Mouse (Mus musculus) megakaryocyte-erythroid progenitor cell, adult 5-6 weeks (primary cell): ENCODE results near the gene Serinc1. TPM values are rescaled to one million over a fixed set of nuclear protein-coding genes. Genes with fewer than 3 reads are reported as not detected.
"Not testable (repeated sequence)": the region's sequence is repeated elsewhere in the genome, so short reads cannot be mapped to it uniquely, and the experiment has no call there.

Source experiments
- ATAC-seq: replicated peaks from 2 replicates; pipeline ENCODE4 v1.8.0; 2016; ENCODE audit warnings: mild to moderate bottlenecking, inconsistent platforms; ENCODE audit not compliant: severe bottlenecking, poor library complexity, low FRiP score, low TSS enrichment
- total RNA-seq, 2 experiments: library from RNA; stranded (forward) in 1 of 2; stranded (reverse) in 1 of 2; fragments of 200-1000, 215-1000 nt in 1 of 2; fragments of >200 nt in 1 of 2; fragmentation: Nextera tagmentation in 1 of 2; gene quantifications; 2 replicates each; pipeline ENCODE4 v1.2.3; 2014 to 2017

The Serinc1 gene
- 38.5 and 50.6 TPM in 2 replicates for total RNA-seq (2014; fragmentation: Nextera tagmentation)
- 67.5 and 73.9 TPM in 2 replicates for total RNA-seq (2017)

DNA sequence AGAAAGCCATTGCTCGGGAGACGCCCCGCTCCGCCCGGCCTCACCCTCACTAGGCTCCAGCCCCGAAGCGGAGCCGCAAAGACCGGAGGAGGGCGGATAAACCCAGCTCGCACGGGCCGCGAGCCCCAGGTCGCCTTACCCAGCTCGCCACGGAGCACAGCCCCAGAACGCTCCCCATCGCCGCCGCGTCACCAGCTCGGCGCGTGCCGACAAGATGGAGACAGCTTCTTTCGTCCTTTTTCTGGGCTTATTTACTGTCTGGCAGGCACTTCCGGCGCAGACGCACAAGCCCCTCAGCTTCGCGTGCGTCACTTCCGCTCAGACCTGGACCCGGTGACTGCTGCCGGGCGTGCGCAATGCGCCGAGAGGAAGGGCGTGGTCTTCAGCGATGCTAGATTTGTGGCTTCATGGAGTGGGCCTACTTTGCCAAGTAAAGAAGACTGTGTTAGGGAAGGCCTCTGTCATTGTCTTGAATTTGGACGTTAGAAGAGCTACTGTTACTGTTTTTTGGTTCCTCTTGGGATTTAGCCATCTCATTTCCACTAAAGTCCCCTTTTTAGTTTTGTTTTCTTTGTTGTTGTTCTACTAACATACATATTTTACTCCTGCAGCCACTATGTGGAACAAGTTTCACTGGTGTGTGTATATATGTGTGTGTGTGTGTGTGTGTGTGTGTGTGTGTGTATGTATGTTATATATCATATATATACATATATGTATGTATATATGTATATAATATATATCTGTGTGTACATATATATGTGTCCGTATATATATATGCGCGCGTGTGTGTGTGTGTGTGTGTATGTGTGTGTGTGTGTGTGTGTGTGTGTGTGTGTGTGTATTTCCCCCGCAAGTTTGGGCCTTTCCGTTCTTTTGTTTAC, at the start of gene Serinc1:
TSS of gene Serinc1 (minus strand) at position 313 of the 884 bp plus-strand sequence.
- peak; percentile 99 for ATAC-seq

DNA sequence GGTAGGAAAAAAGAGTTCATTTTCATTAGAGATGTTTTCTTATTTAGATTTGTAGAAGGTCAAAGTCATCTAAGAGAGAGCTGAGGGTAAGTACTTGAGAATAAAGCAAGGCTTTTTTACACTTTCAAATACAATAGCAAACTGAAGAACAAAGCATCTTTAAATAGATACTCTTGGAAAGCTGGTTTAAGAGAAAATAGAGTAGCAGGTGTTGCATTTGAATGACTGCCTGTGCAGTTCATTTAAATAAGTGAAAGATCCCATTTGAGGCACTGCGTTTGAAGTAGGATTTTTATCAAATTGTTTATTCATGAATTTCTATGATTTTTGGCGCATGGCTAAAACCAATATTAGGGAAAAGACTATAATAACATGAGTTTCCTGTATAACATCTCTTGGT, 44.4 kb upstream of the Serinc1 start:
- no peak for ATAC-seq

DNA sequence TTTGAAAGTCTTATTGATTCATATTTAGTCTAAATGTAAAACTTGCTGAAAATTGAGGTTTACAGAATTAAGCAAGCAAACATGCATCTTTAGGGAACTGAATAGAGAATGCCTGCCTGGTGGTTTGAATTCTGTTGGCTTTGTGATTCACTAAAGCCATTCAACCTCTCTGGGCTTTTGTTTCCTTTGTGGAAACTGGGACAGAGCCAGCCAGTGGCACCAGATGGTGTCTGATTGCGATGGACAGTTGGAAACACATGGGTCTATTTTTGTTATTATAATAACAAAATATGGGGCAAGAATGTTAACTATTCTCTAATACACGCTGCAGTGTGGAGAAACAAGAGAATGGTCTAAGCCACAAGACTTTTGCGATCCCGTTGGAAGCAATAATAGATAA, 39.8 kb upstream of the Serinc1 start:
- ATAC-seq = no peak

DNA sequence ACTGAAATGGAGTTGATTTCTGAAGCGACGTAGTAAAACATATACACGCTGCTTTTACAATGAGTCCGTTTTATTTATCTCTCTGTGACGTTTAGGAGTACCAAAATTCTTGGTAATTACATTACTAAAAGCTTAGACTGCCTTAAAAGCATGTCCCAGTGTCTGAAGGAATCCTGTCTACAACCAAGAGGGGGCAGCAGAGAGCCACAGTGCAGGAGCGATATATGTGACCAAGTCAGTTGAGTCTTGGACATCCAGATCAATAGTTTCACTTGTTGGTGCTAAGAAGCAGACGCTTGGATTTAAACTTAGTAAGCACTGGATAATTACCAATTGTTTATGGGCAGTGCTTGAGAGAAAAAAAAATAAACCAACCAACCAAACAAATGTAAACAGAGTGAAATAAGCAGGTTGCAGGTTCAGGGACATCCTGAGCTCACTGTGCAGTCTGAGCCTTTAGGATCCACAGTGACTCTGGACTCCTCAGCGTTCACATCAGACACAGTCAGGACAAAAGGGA, 38.9 kb upstream of the Serinc1 start:
- ATAC-seq = peak; percentile 89

DNA sequence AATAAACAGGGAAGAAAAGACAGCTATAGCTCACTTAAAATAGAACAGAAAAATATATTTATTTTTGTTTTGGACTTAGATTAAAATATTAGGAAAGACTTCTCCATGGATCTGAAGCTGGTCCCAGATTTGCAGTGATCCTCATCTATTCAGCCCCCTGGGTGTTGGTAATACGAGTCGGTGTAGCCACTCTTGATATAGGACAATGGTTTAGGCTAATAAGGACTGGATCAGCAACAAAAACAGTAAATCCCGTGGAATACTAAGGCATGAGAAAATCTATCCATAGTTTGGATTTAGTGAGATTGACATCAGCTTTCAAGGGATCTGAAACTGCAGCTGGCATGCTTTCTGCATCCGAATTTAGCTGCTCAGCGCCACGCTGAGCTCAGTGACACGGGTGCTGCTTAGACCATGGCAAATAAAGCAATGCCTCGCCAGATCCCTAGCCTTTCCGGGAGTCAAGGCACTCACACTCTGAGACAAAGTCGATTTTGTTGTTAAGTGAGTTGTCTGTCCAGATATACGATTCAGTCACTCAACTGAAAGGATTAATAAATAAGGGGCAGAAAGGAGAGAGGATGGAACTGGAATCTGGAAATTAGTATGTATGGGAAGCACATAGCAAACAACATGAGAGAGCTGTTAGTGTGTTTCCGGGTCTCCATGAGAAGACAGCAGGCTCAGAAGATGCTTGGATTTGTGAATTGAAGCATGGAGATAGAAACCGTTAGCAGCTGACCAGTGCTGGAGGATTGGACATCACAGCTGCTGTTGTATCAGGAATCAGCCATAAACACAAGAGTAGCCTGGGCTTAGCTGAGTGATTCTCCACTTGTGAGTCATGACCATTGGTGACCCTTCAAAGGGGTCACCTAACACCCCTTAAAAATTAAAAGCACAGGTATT, 36.9 kb upstream of the Serinc1 start:
- ATAC-seq = no peak

DNA sequence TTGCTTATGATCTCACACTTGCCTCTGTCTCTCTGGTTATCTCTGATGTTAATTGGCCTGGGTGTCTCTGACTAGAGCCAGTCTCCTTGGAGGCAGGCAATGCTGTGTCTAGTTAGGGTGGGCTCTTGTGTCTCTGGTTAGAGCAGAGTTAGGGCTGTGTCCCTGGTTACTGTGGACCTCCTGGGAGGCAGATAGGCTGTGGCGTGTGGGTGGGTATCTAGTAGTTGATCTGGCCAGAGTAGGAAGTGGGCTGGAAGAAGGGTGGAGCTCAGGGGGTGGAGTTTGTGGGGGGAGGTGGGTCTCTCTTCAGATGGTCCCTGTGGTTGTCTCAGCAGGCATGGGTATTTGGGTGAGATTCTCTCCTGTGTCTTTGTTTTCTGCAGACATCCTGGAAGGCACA, 33.9 kb upstream of the Serinc1 start:
- ATAC-seq = peak; percentile 50; the same call in 1 of the 2 replicates

DNA sequence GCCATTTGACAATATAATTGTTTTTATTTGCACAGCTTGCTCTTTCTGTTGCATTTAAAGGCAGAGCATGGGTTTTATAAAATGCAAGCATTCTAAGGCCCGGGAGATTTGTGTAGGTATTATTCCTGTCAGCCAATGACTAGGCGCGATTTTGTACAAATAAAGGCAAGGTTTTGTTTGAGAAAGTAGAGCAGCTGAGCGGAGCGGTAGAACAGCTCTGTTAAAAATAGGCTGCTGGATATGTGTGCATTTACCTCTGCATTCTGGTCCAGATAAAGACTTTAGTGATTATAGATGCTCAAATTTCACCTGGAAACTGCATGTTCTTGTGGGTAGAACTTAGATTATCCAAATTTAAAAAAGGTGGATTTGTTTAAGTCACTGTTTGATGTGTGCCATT, 25.3 kb upstream of the Serinc1 start:
- ATAC-seq = no peak

DNA sequence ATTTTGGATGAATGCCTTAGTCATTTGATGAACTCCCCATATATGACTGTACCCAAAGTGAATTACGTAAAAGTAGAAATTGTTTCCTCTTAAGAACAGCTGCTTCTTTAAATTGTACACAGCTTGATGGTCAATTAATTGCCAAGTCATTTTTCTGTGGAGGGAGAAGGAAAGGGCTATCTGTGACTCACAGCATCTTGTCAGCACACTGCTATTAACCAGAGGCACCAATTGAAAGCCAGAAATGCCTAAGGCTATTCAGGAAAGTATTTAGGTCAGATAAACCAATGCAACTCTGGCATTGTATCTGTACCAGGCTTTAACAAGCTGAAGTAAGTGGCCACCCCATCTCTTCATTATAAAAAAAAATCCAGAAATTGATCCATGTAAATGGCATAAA, 21.4 kb upstream of the Serinc1 start:
- no peak for ATAC-seq

DNA sequence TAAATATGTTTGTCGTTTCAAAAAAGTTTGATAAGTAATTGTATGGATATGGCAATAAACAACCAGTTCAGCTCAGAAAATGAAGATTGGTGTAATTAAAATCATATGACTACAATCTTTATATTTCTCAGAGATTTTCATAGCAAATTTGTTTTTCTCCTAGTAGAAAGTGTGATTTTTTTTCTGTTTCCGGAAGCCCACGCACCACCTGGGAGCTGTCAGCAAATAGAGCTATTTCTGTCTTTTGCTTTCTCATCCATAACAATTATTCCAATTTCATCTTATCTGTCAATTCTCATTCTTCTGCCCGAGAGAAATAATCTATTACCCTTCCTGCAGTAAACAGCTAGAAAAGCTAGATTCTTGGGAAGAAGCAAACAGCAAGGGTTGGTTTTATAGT, 17.3 kb upstream of the Serinc1 start:
- no peak for ATAC-seq

DNA sequence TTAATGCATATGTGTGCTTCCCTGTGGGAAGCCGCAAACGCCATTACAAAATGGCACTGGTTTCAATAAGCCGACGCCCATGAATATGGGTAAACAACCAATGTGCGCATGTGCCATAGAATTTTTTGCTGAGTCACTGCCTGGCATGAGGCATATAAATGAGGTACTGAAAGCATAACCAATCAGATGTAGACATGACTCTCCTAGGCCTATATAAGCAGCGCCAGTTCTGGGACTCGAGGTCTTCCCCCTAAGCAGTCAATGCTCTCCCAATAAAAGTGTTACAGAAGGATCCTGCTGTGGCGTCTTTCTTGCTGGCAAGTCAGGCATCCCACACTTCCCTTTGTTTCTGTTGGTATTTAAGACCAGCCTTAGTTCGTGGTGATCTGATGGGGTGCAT, 11.6 kb upstream of the Serinc1 start:
- not testable (repeated sequence) for ATAC-seq

DNA sequence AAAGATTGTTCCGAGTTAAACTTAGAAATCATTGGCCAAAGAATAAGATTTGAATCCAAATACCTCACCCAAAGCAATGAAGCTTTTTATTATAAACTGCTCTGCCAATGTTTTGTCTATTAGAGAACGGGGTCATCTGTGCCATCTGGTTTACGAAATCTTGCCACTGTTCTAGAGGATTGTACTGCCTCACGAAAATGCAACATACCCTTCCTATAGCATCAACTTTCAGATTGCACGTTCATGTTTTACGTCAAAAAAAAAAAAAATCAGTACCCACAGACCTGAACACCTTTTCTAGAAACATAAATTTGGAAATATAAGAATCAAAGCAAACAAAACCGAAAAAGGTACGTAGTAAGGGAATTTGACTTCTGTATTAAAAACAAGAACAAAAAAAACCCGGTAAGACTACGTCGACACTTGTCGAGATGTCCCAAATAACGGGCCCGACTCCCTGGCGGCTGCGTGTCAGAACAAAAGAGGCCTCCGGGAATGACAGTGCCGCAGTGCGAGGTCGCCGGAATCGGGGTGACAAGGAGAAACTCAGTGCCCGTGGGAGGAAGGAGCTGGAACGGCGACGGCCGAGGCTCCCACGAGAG, 613 bp downstream of the Serinc1 start:
- no peak for ATAC-seq

DNA sequence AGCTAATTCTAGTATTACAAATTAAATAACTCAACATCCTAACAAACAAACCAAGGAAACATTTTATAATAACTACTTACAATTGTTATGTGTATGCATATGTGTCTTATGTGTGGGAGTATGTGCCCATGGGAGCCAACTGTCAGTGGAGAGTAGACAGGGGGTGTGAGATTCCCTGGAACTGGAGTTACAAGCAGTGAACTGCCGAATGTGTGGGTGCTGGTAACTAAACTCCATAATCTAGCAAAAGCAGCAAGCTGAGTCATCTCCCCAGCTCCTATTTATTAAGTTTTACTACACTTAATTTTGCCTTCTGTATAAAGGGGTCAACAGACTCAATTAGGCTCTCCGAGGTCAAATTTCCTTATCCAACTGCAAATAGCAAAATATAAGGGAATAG, 1.3 kb downstream of the Serinc1 start:
- 0 out of 2 replicates have a peak, but pooled peaks have one; percentile 21 for ATAC-seq

DNA sequence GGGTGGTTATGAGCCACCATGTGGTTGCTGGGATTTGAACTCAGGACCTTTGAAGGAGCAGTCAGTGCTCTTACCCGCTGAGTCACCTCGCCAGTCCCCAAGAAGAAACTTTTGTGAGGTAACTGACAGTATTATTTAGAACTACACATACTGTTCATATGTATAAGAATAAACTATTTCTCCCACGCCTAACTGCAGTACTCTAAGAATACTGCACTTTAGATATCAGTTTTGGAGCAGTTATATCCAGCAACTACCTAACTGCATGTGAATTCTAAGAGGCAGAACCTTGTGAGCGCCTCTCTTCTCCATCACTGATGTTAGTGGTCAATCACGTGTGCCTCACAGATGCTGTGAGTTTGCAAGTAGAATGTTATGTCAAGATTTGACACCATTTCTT, 5.9 kb downstream of the Serinc1 start:
- no peak for ATAC-seq

DNA sequence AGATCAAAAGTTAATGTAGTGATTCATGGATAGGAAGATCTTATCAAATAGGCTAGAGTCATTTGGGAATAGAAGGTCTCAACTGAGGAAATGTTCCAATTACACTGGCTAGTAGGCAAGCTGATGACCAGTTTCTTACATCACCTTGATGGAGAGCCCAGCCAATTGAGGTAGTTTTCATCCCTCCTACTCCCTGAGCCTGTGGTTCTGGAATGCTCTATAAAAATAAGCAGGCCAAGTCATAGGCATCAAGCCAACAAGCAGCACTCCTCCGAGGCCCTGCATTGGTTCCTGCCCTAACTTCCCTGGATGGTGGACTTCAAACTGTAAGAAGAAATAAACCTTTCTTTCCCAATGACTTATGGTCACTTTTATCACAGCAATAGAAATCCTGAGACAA, 17.1 kb downstream of the Serinc1 start:
- no peak for ATAC-seq

DNA sequence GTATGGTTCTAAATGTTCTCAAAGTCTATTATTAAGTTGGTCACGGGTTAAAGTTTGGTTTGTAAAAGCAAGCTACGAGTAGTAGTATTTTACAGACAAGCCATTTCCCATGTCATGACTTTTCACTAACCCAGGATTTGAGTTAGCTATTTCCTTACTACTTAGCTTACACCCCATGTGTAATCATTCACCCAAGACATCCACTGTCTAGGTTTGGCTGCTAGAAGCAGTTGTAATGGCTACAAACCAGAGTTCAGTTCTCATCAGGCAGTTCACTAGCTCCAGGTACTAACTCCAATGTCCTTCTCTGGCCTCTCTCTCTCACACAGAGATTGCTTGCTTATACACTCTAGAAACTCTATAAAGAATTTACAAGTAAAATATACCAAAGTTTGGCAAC, 17.7 kb downstream of the Serinc1 start:
- ATAC-seq = no peak

DNA sequence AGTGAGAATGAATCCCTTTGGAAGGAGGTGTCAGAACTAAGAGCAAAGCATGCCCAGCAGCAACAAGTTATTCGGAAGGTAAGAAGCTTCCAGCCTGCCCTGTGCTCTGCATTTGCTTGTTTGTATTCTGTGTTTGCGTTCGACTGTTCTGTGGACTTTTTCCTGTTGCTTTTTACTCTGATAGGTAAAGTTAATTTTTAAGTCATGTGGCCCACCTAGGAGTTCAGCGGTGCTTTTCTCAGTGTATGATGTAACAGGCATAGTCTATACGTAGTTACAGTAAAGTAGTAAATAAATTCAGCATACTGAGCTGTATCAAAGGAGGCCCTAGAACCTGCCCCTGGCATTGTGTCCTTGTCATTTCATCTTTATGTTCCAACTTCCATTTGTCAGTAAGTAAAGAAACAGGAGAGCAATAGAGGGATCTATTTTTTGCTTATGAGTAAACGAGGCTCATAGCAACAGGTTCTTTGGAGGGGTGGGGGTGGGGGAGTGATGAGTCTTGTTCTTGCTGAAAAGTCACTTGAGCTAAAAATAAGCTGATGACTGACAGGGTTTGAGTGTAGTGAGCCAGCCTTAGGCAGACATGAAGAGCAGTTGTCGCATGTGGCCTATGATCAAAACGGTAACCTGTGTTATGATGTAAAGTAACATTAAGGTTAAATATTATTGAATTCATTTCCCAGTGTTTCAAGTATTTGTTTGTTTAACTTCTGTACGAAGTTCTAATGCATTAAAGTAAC, 32.7 kb downstream of the Serinc1 start:
- ATAC-seq = no peak

DNA sequence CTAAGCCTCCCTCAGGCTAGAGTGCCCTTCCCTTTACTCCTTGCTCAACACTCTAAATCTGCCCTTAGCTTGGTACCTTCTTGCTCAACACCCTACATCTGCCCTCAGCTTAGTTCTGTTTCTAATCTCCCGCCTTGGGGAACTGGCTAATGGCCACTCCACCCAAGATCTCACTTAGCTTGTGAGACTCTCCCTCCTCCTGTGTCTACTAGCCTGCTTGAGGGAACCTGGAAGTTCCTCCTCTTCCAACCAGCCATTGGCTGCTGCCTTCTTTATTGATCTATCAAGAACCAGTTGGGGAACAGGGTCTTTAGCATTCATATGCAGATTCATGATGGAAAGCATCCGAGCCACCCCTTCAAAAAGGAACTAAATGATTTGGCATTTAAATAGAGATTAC, 40.3 kb downstream of the Serinc1 start:
- no peak for ATAC-seq

DNA sequence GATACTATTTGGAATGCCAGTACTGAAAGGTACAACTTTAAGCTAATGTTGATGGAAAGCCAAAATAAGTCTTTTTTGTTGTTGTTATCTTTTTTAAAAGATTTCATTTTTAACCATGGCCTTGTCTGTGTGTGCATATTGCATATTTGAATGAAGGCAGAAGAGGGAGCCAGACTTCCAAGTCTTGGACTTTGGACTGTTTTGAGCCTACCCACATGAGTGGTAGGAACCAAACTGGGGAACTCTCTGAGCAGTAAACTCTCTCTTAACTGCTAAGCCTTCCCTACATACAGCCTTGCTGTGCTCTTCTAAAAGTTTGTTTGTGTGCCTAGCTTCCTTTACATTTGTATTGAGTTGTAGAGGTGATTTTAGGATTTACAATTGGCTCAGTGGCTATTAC, 43.7 kb downstream of the Serinc1 start:
- ATAC-seq = no peak

DNA sequence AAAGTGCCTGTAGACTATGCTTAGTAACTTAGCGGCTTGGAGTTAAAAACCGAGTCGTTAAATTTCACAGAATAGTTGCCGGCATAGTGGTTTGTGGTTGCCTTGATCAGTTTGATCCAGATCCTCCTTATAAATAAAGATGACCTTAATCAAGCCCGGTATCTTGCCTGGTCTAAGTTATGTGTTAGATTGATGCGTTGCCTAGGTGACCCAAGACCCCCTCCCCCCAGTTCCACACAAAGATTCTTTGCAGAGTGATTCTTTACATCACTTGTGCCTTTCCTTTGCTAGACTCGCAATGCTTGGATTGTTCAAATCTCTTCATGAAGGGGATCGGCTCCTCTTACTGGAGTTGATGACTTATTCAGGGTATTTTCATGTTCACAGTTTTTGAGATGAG, 45.1 kb downstream of the Serinc1 start:
- no peak for ATAC-seq
